Mouse (Mus musculus): ENCODE results near the gene Tpbg. TPM values are rescaled to one million over a fixed set of nuclear protein-coding genes. Genes with fewer than 3 reads are reported as not detected.

Tpbg gene
- polyA plus RNA-seq, 1 experiment from 2014 or later = 24.6 TPM

- ATAC-seq (replicated peaks; ENCODE audit: low FRiP score, low read depth) (no peak), DNase-seq (ENCODE audit: low spot score) (no peak)
- no peak for TF ChIP-seq CTCF (IDR thresholded peaks at IDR 0.05; ENCODE audit: low read depth)
- WGBS = 84% methylated on average over 5 of the region's 5 CpGs
- Histone ChIP-seq H3K9ac (ENCODE audit: low read depth, low read length) (no peak overlapping the region), H3K36me3 (ENCODE audit: insufficient read depth, low read length) (no peaks in the 10 kb centered on the region), H3K9me3 (replicated peaks; ENCODE audit: low read length) (no peaks in the 10 kb centered on the region), H3K4me2 (ENCODE audit: low read length) (no peak overlapping the region), H3K27me3 (ENCODE audit: insufficient read depth, low read length) (no peaks in the 10 kb centered on the region), H3K4me1 (replicated peaks; ENCODE audit: insufficient read depth, low read length) (no peaks in the 10 kb centered on the region), H3K27ac (no peak overlapping the region), H3K4me3 (replicated peaks; ENCODE audit: low read depth, low read length) (no peak overlapping the region)
These were observed 51.5 kb downstream of the Tpbg start for GRCm38 (mm10) chr9:85893681-85894080.

Other genes with a start within 250 kb of the Tpbg start
- gene Ibtk, start 93.0 kb upstream of the Tpbg start, polyA plus RNA-seq (2015; fragmentation: Nextera tagmentation; extraction: Ambion mirVana) = 20.0 and 21.4 TPM in 2 replicates